Mouse (Mus musculus) erythroblast, embryonic 14.5 days (primary cell): ENCODE measurements around the gene Nudt1.

Source experiments
- GATA1 ChIP-seq: IDR thresholded peaks from 2 replicates; pipeline ENCODE4 v1.6.1; 2012; ENCODE audit warnings: low read length, inconsistent platforms, mixed read lengths
- TAL1 ChIP-seq: IDR thresholded peaks from 3 replicates; pipeline ENCODE4 v1.6.1; 2012; ENCODE audit warnings: low read length, inconsistent platforms, mixed read lengths

DNA sequence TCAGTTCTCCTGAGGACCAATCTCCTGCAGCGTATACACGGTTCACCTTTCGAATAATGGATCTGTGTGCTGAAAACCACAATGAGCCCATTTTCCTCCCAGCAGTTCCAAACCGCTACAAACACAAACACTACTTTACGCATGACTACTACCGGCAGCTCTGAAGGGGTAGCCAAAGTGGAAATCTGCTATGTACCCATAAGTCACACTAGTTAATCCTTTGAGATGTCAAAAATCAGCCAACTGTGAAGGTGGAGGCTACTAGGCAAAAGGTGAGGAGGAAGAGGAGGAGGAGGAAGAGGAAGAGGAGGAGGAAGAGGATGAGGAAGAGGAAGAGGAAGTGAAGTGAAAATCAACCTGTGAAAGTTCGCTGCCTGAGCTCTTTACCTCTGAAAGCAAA lies 65.8 kb downstream of the Nudt1 start:
- TF ChIP-seq TAL1: no peak
- TF ChIP-seq GATA1: no peak
